Mouse (Mus musculus) lung, postnatal 14 days (tissue): ENCODE measurements at regions not wholly inside any gene's neighbourhood (a gene's known extent, or its start where the extent isn't known, plus 50 kb on each side); places are given as distances from the start of the nearest gene placed in this dataset.

Experiments used
- DNase-seq: peaks from one replicate; pipeline ENCODE4 v3.0.0; 2021

GRCm38 (mm10) chr5:44416844-44417589 is 190.6 kb upstream of the Tapt1 start:
- no peak for DNase-seq

- DNase-seq: peak; percentile 66
These were observed 188.0 kb upstream of the Tapt1 start for GRCm38 (mm10) chr5:44414441-44414840.

GRCm38 (mm10) chr5:44403300-44403699 is 176.9 kb upstream of the Tapt1 start:
- DNase-seq: no peak

GRCm38 (mm10) chr5:44400573-44401332 is 174.3 kb upstream of the Tapt1 start:
- DNase-seq: no peak

- DNase-seq: no peak
These were observed 160.9 kb upstream of the Tapt1 start for GRCm38 (mm10) chr5:44387237-44387810.

- DNase-seq: no peak
These were observed 159.8 kb upstream of the Tapt1 start for GRCm38 (mm10) chr5:44386176-44386575.

- no peak for DNase-seq
These were observed 156.6 kb upstream of the Tapt1 start for GRCm38 (mm10) chr5:44383049-44383448.

GRCm38 (mm10) chr5:44370006-44370405 is 143.6 kb upstream of the Tapt1 start:
- no peak for DNase-seq

- DNase-seq: no peak
These were observed 125.9 kb upstream of the Tapt1 start for GRCm38 (mm10) chr5:44352324-44352723.

- no peak for DNase-seq
These were observed 115.1 kb upstream of the Tapt1 start for GRCm38 (mm10) chr5:44341457-44342014.

- DNase-seq: no peak
These were observed 112.2 kb upstream of the Tapt1 start for GRCm38 (mm10) chr5:44338662-44339061.

- DNase-seq: no peak
These were observed 109.3 kb upstream of the Tapt1 start for GRCm38 (mm10) chr5:44335756-44336155.

GRCm38 (mm10) chr5:44319626-44320025 is 93.2 kb upstream of the Tapt1 start:
- DNase-seq: no peak

GRCm38 (mm10) chr5:44306769-44307557 is 80.5 kb upstream of the Tapt1 start:
- no peak for DNase-seq

GRCm38 (mm10) chr5:44303886-44304855 is 77.7 kb upstream of the Tapt1 start:
- DNase-seq: peak; percentile 78

GRCm38 (mm10) chr5:44284384-44284783 is 58.0 kb upstream of the Tapt1 start:
- peak; percentile 85 for DNase-seq
